Mouse (Mus musculus): Measurements from ENCODE around the gene Btbd11. TPM values are rescaled to one million over a fixed set of nuclear protein-coding genes. Genes with fewer than 3 reads are reported as not detected.

Gene Btbd11
- polyA plus RNA-seq, 1 experiment = 4.1 TPM

DNA sequence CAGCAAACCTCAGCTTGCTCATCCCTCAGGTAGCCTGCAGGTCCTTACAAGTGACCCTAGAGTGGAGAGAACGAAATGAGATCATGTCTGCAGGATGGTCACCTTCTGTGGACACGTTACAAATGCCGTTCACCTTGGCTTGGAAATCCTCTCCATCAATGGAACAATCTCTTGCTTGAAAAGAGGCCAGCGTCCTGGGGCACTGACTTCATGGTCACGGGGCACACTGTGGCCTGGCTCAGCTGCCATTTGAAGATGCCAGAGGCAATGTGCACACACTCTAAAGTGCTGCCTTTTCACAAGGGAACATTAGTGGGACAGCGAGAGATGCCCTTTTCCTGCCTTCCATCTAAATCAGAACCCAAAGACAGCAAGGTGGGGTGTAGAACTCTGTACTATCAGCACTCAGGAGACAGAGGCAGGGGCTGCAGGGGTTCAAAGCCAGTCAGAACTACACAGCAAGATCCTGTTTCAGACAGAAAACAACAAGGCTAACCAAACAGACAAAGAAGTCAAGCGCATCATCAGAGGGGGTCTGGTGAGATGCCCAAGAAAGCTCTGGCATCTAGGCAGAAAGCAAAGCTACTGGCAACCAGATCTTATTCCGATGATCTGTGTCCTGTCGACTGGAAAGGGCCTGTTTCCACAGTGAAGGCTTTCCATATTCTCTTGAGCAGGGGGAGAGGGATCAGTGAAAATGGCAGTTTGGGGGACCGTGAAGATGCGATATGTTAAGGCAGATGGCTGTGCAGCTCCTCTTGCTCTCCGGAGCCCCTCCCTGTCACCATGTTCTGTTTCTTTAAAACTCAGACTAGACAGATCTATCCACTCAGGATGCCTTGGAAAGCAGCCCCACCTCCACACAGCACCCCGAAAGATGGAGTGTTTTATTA lies 79.1 kb downstream of the Btbd11 start:
- 67% methylated on average over 13 of the region's 13 CpGs for WGBS
- H3K27ac ChIP-seq (ENCODE audit: insufficient read depth, low read depth, low read length) = no peak overlapping the region
- DNase-seq = no peak
- no peaks in the 10 kb centered on the region for H3K27me3 ChIP-seq (replicated peaks; ENCODE audit: control insufficient read depth, insufficient read depth, low read length)
- H3K4me1 ChIP-seq (ENCODE audit: control insufficient read depth, insufficient read depth, low read length) = no peaks in the 10 kb centered on the region
- no peak overlapping the region for H3K4me3 ChIP-seq (ENCODE audit: insufficient read depth, low read depth, low read length)
- no peak for TF ChIP-seq POLR2A (IDR thresholded peaks at IDR 0.05; ENCODE audit: low read depth, low read length)
- TF ChIP-seq CTCF (conservative IDR thresholded peaks at IDR 0.05; ENCODE audit: insufficient read depth, insufficient read length, low read depth, low read length) = no peak
- H3K36me3 ChIP-seq (ENCODE audit: control insufficient read depth, insufficient read depth, low read length) = no peaks in the 10 kb centered on the region

DNA sequence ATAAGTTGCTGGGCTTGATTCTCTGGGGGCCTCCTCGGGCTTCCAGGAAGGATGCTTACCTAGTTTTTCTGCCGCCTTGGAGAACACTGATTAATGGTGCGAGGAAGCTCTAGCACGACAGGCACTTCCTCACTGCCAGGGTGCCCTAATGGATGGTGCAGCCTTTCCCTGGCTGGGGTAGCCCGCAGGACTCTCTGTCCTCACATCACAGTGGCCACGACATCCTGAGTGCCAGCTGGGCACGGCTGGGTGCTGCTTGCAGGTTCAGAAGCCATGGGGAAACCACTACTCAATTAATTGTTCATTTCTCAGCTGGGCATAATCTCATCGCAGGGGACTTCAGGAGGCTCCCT lies 79.8 kb downstream of the Btbd11 start:
- WGBS = 25% methylated on average over 8 of the region's 8 CpGs
- Histone ChIP-seq H3K4me1 (ENCODE audit: control insufficient read depth, insufficient read depth, low read length) (no peaks in the 10 kb centered on the region), H3K36me3 (ENCODE audit: control insufficient read depth, insufficient read depth, low read length) (no peaks in the 10 kb centered on the region), H3K27me3 (replicated peaks; ENCODE audit: control insufficient read depth, insufficient read depth, low read length) (no peaks in the 10 kb centered on the region), H3K4me3 (ENCODE audit: insufficient read depth, low read depth, low read length) (no peak overlapping the region), H3K27ac (ENCODE audit: insufficient read depth, low read depth, low read length) (no peak overlapping the region)
- no peak for DNase-seq
- no peak for TF ChIP-seq CTCF (conservative IDR thresholded peaks at IDR 0.05; ENCODE audit: insufficient read depth, insufficient read length, low read depth, low read length)
- no peak for TF ChIP-seq POLR2A (IDR thresholded peaks at IDR 0.05; ENCODE audit: low read depth, low read length)

DNA sequence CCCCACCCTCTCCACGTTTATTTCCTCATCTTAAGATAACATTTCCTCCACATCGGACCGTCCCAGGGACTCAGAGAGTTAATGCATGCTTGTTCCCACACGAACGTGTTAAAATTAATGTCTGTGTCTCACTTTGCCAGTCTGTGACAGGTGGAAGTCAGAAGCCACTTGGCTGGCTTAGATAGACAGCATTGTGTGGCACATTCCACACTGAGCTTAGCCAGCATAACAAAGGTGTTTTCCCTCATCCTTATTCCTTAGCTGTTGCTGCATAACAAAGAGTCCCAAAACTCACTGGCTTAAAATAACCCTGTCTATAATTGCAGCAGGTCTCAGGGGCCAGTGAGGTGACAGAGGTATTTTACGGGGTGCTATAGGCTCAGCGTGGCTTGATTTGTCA lies 80.8 kb downstream of the Btbd11 start:
- DNase-seq = no peak
- TF ChIP-seq CTCF (conservative IDR thresholded peaks at IDR 0.05; ENCODE audit: insufficient read depth, insufficient read length, low read depth, low read length) (no peak), POLR2A (IDR thresholded peaks at IDR 0.05; ENCODE audit: low read depth, low read length) (no peak)
- no peaks in the 10 kb centered on the region for H3K36me3 ChIP-seq (ENCODE audit: control insufficient read depth, insufficient read depth, low read length)
- H3K4me1 ChIP-seq (ENCODE audit: control insufficient read depth, insufficient read depth, low read length) = no peaks in the 10 kb centered on the region
- no peak overlapping the region for H3K27ac ChIP-seq (ENCODE audit: insufficient read depth, low read depth, low read length)
- WGBS = 48% methylated on average over 7 of the region's 7 CpGs
- no peaks in the 10 kb centered on the region for H3K27me3 ChIP-seq (replicated peaks; ENCODE audit: control insufficient read depth, insufficient read depth, low read length)
- H3K4me3 ChIP-seq (ENCODE audit: insufficient read depth, low read depth, low read length) = no peak overlapping the region

DNA sequence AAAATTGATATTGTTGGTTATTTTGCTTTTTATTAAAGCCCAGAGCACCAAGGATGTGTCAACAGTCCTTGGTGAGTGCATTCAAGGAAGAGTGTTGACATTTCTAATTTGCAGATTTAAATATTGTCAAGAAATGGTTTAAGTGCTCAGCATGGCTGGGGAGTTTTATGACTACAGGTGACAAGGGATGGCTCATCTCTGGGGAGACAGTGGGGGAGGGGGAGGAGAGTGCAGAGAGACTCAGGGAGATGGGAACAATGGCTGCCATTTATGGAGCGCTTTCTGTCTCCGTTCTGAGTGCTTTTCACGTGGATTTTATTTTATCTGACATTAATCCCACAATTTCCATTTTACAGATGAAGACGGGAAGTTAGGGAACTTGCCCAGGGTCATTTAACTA lies 81.9 kb downstream of the Btbd11 start:
- H3K36me3 ChIP-seq (ENCODE audit: control insufficient read depth, insufficient read depth, low read length) = no peaks in the 10 kb centered on the region
- 82% methylated on average over 4 of the region's 4 CpGs for WGBS
- no peak overlapping the region for H3K27ac ChIP-seq (ENCODE audit: insufficient read depth, low read depth, low read length)
- no peak for DNase-seq
- no peaks in the 10 kb centered on the region for H3K27me3 ChIP-seq (replicated peaks; ENCODE audit: control insufficient read depth, insufficient read depth, low read length)
- H3K4me3 ChIP-seq (ENCODE audit: insufficient read depth, low read depth, low read length) = no peak overlapping the region
- H3K4me1 ChIP-seq (ENCODE audit: control insufficient read depth, insufficient read depth, low read length) = no peaks in the 10 kb centered on the region
- TF ChIP-seq POLR2A (IDR thresholded peaks at IDR 0.05; ENCODE audit: low read depth, low read length) (no peak), CTCF (conservative IDR thresholded peaks at IDR 0.05; ENCODE audit: insufficient read depth, insufficient read length, low read depth, low read length) (no peak)

DNA sequence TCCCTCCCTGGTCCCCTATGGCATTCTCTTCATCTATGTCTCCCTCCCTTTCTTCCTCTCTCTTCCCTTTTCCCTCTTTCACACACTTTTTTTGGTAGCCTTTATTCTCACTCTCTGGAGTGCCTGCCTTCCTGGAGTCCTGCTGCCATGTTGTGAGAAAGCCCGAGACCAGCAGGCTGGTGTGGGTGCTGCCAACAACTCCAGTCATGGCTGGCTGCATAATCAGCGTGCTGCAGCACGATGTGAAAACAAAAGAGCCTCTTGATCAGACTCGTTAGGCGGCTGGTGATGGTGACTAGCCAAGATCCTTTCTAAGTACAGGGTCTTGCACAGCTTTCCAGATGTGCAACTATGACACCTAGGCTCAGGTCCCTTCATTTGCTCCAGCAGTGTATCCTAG lies 82.7 kb downstream of the Btbd11 start:
- H3K27ac ChIP-seq (ENCODE audit: insufficient read depth, low read depth, low read length) = no peak overlapping the region
- 57% methylated on average over 5 of the region's 5 CpGs for WGBS
- H3K4me1 ChIP-seq (ENCODE audit: control insufficient read depth, insufficient read depth, low read length) = no peaks in the 10 kb centered on the region
- TF ChIP-seq CTCF (conservative IDR thresholded peaks at IDR 0.05; ENCODE audit: insufficient read depth, insufficient read length, low read depth, low read length) = no peak
- TF ChIP-seq POLR2A (IDR thresholded peaks at IDR 0.05; ENCODE audit: low read depth, low read length) = no peak
- H3K36me3 ChIP-seq (ENCODE audit: control insufficient read depth, insufficient read depth, low read length) = no peaks in the 10 kb centered on the region
- H3K4me3 ChIP-seq (ENCODE audit: insufficient read depth, low read depth, low read length) = no peak overlapping the region
- no peaks in the 10 kb centered on the region for H3K27me3 ChIP-seq (replicated peaks; ENCODE audit: control insufficient read depth, insufficient read depth, low read length)
- no peak for DNase-seq

DNA sequence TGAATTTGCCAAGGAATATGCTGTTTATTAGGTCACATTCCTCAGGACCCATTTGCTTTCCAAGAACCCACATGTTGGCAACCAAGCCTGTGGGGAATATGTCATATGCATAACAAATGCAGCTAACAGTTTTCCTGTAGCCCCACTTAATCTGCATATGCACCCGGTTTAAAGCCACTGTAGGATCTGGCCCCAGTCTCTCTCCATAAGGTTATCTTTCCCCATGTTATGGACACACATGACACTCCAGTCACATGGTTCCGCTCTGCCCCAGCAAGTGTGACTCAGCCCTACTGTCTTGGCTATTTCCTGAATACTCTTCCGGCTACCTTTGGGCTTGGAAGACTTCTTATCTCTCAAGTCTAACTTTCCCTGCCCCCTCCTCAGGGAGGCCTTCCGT lies 86.7 kb downstream of the Btbd11 start:
- 59% methylated on average over 4 of the region's 4 CpGs for WGBS
- H3K27ac ChIP-seq (ENCODE audit: insufficient read depth, low read depth, low read length) = no peak overlapping the region
- no peak for DNase-seq
- H3K36me3 ChIP-seq (ENCODE audit: control insufficient read depth, insufficient read depth, low read length) = no peaks in the 10 kb centered on the region
- no peak overlapping the region for H3K4me3 ChIP-seq (ENCODE audit: insufficient read depth, low read depth, low read length)
- TF ChIP-seq CTCF (conservative IDR thresholded peaks at IDR 0.05; ENCODE audit: insufficient read depth, insufficient read length, low read depth, low read length) (no peak), POLR2A (IDR thresholded peaks at IDR 0.05; ENCODE audit: low read depth, low read length) (no peak)
- H3K4me1 ChIP-seq (ENCODE audit: control insufficient read depth, insufficient read depth, low read length) = no peaks in the 10 kb centered on the region
- H3K27me3 ChIP-seq (replicated peaks; ENCODE audit: control insufficient read depth, insufficient read depth, low read length) = no peaks in the 10 kb centered on the region

DNA sequence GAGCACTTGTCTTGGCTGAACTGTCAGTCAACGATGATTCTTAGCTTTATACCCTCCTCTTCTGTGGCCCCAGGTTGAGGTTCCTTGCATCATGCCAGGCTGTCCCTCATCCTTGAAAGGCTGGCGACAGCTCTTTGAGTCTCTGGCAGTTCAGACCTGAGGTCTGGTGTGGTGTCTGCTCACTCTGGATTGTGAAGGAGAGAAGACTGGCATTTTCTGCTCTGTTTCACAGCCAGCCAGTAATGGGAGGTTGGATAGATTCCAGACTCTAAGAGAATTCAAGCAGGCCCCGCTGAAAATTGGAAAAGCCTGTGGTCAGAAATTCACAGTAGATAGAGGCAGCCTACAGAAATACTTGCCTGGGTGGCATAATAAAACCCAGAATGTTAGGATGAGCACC lies 87.3 kb downstream of the Btbd11 start:
- 47% methylated on average over 3 of the region's 3 CpGs for WGBS
- Histone ChIP-seq H3K4me1 (ENCODE audit: control insufficient read depth, insufficient read depth, low read length) (no peaks in the 10 kb centered on the region), H3K27me3 (replicated peaks; ENCODE audit: control insufficient read depth, insufficient read depth, low read length) (no peaks in the 10 kb centered on the region), H3K4me3 (ENCODE audit: insufficient read depth, low read depth, low read length) (no peak overlapping the region), H3K27ac (ENCODE audit: insufficient read depth, low read depth, low read length) (no peak overlapping the region), H3K36me3 (ENCODE audit: control insufficient read depth, insufficient read depth, low read length) (no peaks in the 10 kb centered on the region)
- no peak for DNase-seq
- TF ChIP-seq CTCF (conservative IDR thresholded peaks at IDR 0.05; ENCODE audit: insufficient read depth, insufficient read length, low read depth, low read length) (no peak), POLR2A (IDR thresholded peaks at IDR 0.05; ENCODE audit: low read depth, low read length) (no peak)

Measured in kidney, adult 2 months (tissue).